ENCODE assay signal across 8 mouse cellular contexts in genomic region chr11:74523210-74523951, GRCm38 (mm10).
DNase-seq lines count a peak whose midpoint lies in the region; ATAC-seq and TF ChIP-seq lines count a peak whose summit lies in the region.

No protein-coding gene starts in this region.

- no peaks in the 10 kb centered on the region for H3K9me3 ChIP-seq in ES-E14 (ENCODE audit: control insufficient read depth, insufficient read depth, low read depth, low read length)
- no peaks in the 10 kb centered on the region for H3K9me3 ChIP-seq in embryonic facial prominence, embryonic 10.5 days
- no peaks in the 10 kb centered on the region for H3K9me3 ChIP-seq in hindbrain, postnatal 0 days (ENCODE audit: low read length)
- H3K9me3 ChIP-seq in liver, postnatal 0 days (ENCODE audit: low read length) = no peaks in the 10 kb centered on the region

- no peak for DNase-seq in ES-E14 (ENCODE audit: low read depth, low spot score)
- peak; percentile 34 for DNase-seq in embryonic facial prominence, embryonic 10.5 days (ENCODE audit: low spot score)
- DNase-seq in hindbrain, postnatal 0 days (ENCODE audit: low spot score) = no peak
- no peak for DNase-seq in liver, postnatal 0 days
- no peak for DNase-seq in left cerebral cortex, postnatal 4 days
- DNase-seq in right cerebral cortex, postnatal 4 days = no peak
- DNase-seq in thymus, postnatal 4 days = no peak

- ATAC-seq in hindbrain, postnatal 0 days = no peak
- ATAC-seq in liver, postnatal 0 days = no peak
- ATAC-seq in erythroid progenitor cell, adult 5-6 weeks (replicated peaks; ENCODE audit: low FRiP score, poor library complexity, severe bottlenecking) = no peak

- H3K36me3 ChIP-seq in ES-E14 (ENCODE audit: control insufficient read depth, insufficient read depth, low read length, poor library complexity, severe bottlenecking) = no peaks in the 10 kb centered on the region
- no peaks in the 10 kb centered on the region for H3K36me3 ChIP-seq in embryonic facial prominence, embryonic 10.5 days (replicated peaks)
- no peaks in the 10 kb centered on the region for H3K36me3 ChIP-seq in hindbrain, postnatal 0 days (ENCODE audit: insufficient read depth, low read length)
- no peaks in the 10 kb centered on the region for H3K36me3 ChIP-seq in liver, postnatal 0 days (replicated peaks; ENCODE audit: insufficient read depth, low read length)

- H3K27me3 ChIP-seq in embryonic facial prominence, embryonic 10.5 days (replicated peaks; ENCODE audit: low read depth, poor library complexity, severe bottlenecking) = peaks cover 88% of the 10 kb centered on the region
- H3K27me3 ChIP-seq in hindbrain, postnatal 0 days (ENCODE audit: insufficient read depth, low read length) = no peaks in the 10 kb centered on the region
- H3K27me3 ChIP-seq in liver, postnatal 0 days (ENCODE audit: insufficient read depth, low read length) = peaks cover 36% of the 10 kb centered on the region

- peak overlapping the region; percentile 60 for H3K9ac ChIP-seq in ES-E14 (ENCODE audit: insufficient read depth, low read depth, low read length, poor library complexity, severe bottlenecking)
- H3K9ac ChIP-seq in hindbrain, postnatal 0 days (replicated peaks; ENCODE audit: low read length) = peak overlapping the region; percentile 72; the same call in 1 of the 2 replicates
- peak overlapping the region; percentile 61; the same call in 1 of the 2 replicates for H3K9ac ChIP-seq in liver, postnatal 0 days (replicated peaks)

- peak overlapping the region; percentile 78 to 79 for H3K4me3 ChIP-seq in ES-E14 (ENCODE audit: insufficient read depth in 1 of 2, low read depth in 1 of 2, low read length in 2 of 2, poor library complexity in 1 of 2, severe bottlenecking in 1 of 2)
- H3K4me3 ChIP-seq in embryonic facial prominence, embryonic 10.5 days = peak overlapping the region; percentile 74
- H3K4me3 ChIP-seq in hindbrain, postnatal 0 days (ENCODE audit: low read length) = peak overlapping the region; percentile 74
- peak overlapping the region; percentile 55 for H3K4me3 ChIP-seq in liver, postnatal 0 days (ENCODE audit: low read depth, low read length)

- intact Hi-C loops in left cerebral cortex, postnatal 4 days (cut with DNase I) = no loop called here

- WGBS in embryonic facial prominence, embryonic 10.5 days = under 1% methylated on average over 30 of the region's 30 CpGs
- WGBS in hindbrain, postnatal 0 days = 9% methylated on average over 30 of the region's 30 CpGs
- 9% methylated on average over 30 of the region's 30 CpGs for WGBS in liver, postnatal 0 days (ENCODE audit: insufficient replicate concordance)

- H3K4me1 ChIP-seq in ES-E14 (ENCODE audit: control insufficient read depth in 2 of 2, insufficient read depth in 2 of 2, low read length in 2 of 2, poor library complexity in 1 of 2) = peaks cover 0 to 14% of the 10 kb centered on the region in 2 experiments; a peak in 2 of 4 replicates
- peaks cover 36% of the 10 kb centered on the region for H3K4me1 ChIP-seq in embryonic facial prominence, embryonic 10.5 days
- H3K4me1 ChIP-seq in hindbrain, postnatal 0 days (ENCODE audit: insufficient read depth, low read length) = peaks cover 14% of the 10 kb centered on the region; the same call in 1 of the 2 replicates
- peaks cover 32% of the 10 kb centered on the region for H3K4me1 ChIP-seq in liver, postnatal 0 days (ENCODE audit: insufficient read depth)

- no peak overlapping the region for H3K27ac ChIP-seq in ES-E14 (ENCODE audit: insufficient read depth, low read depth, low read length, poor library complexity, severe bottlenecking)
- 0 out of 2 replicates have a peak overlapping the region, but pooled peaks have one; percentile 0 for H3K27ac ChIP-seq in embryonic facial prominence, embryonic 10.5 days (replicated peaks)
- no peak overlapping the region; the same call in 1 of the 2 replicates for H3K27ac ChIP-seq in hindbrain, postnatal 0 days
- peak overlapping the region; percentile 49; the same call in 1 of the 2 replicates for H3K27ac ChIP-seq in liver, postnatal 0 days (ENCODE audit: low read depth)

- TF ChIP-seq CTCF in hindbrain, postnatal 0 days (IDR thresholded peaks at IDR 0.05; ENCODE audit: low read depth) = no peak
- no peak for TF ChIP-seq CTCF in liver, postnatal 0 days (IDR thresholded peaks at IDR 0.05; ENCODE audit: low read depth)

- in situ Hi-C loops in ES-E14 (cut with MboI; ENCODE audit: low sequenced_read_pairs in 2 of 2, unreplicated experiment in 2 of 2) = no loop called here

- no peak for TF ChIP-seq EP300 in liver, postnatal 0 days (IDR thresholded peaks at IDR 0.05; ENCODE audit: low read depth)

- H3K4me2 ChIP-seq in hindbrain, postnatal 0 days (ENCODE audit: low read depth, low read length) = peak overlapping the region; percentile 99
- H3K4me2 ChIP-seq in liver, postnatal 0 days (ENCODE audit: low read depth, low read length) = peak overlapping the region; percentile 75

TF ChIP-seq in ES-E14, 5 proteins besides CTCF, POLR2A, EP300 and RAD21:
- TF ChIP-seq ZNF384 (IDR thresholded peaks at IDR 0.05; ENCODE audit: low read depth, low read length) (no peak), HCFC1 (IDR thresholded peaks at IDR 0.05; ENCODE audit: borderline replicate concordance, insufficient read depth, low read length) (no peak), ZC3H11A (IDR thresholded peaks at IDR 0.05; ENCODE audit: borderline replicate concordance, low read depth, low read length) (no peak), CHD2 (IDR thresholded peaks at IDR 0.05; ENCODE audit: low read depth, low read length) (no peak), MAFK (IDR thresholded peaks at IDR 0.05; ENCODE audit: insufficient read depth, low read depth, low read length) (no peak)

Comparison
In these comparisons a context has a peak if more than half of its experiments do, and no peak if none do; other contexts are left out.
1. H3K27ac ChIP-seq: peak in embryonic facial prominence, embryonic 10.5 days (single experiment) and liver, postnatal 0 days (single experiment); none in ES-E14 (single experiment) and hindbrain, postnatal 0 days (single experiment).
2. Peak in every context shown above with its lines, with median percentiles within 50 percentile points of each other: H3K4me3 ChIP-seq and H3K9ac ChIP-seq.